Mouse (Mus musculus) activated CD4-positive, CD25-positive, alpha-beta regulatory T cell, adult 4 months (primary cell): ENCODE measurements around the gene Gm10800. TPM values are rescaled to one million over a fixed set of nuclear protein-coding genes. Genes with fewer than 3 reads are reported as not detected.
"Not testable (repeated sequence)": the region's sequence is repeated elsewhere in the genome, so short reads cannot be mapped to it uniquely, and the experiment has no call there.

Experiments
- ATAC-seq: one replicate; pipeline ENCODE4 v1.8.0; 2017
- polyA plus RNA-seq, 2 experiments: library from polyadenylated mRNA; unstranded; fragments of 100-300 nt; shearing (Covaris generic); gene quantifications; one replicate each; pipeline ENCODE4 v1.2.1; 2017

Gm10800 gene
- 100 to 1,000 TPM in 1 of 2 experiments, 10 to 100 TPM in 1; 45.2 to 225 TPM for polyA plus RNA-seq

- not testable (repeated sequence) for ATAC-seq
Measured at GRCm38 (mm10) chr2:98667201-98667600, at the start of gene Gm10800. TSS of gene Gm10800 (minus strand) at chr2:98667301.

GRCm38 (mm10) chr2:98697533-98697932, 30.4 kb upstream of the Gm10800 start:
- no peak for ATAC-seq

GRCm38 (mm10) chr2:98661937-98662336, 5.2 kb downstream of the Gm10800 start, which contains the start of gene Gm10801:
TSS of gene Gm10801 (plus strand) at chr2:98662237.
- not testable (repeated sequence) for ATAC-seq

Other genes with a start within 250 kb of the Gm10800 start
- gene Gm10801, start 5.1 kb downstream of the Gm10800 start, polyA plus RNA-seq = 10 to 100 TPM; 14.9 to 39.8 TPM